Mouse (Mus musculus): Measurements from ENCODE around the gene Cdca8. TPM values are rescaled to one million over a fixed set of nuclear protein-coding genes. Genes with fewer than 3 reads are reported as not detected.

The Cdca8 gene
- polyA plus RNA-seq, 1 experiment from 2014 or later = 154 TPM

DNA sequence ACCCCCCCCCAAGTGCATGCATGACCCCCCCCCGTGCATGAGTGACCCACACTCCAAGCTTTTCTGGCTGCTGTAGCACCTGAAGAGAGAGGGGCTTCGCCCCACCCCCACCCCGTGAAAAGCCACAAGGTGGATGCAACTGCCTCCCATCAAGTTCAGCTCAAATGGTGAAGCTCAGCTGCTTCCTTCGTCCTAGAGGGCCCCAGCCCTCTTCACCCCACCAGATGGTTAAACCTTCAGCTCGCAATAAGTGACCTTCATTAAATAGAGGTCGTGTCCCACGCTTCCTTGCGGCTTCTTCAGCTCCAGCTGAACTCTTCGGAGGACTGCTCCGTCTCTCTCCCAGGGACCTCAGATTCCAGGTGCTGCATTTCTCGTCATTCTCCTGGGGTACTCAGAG, 58.5 kb downstream of the Cdca8 start, which contains the start of gene Epha10:
Epha10 (plus strand) TSS at position 301 of the 400 bp plus-strand sequence.
- DNase-seq (ENCODE audit: low spot score) = no peak

DNA sequence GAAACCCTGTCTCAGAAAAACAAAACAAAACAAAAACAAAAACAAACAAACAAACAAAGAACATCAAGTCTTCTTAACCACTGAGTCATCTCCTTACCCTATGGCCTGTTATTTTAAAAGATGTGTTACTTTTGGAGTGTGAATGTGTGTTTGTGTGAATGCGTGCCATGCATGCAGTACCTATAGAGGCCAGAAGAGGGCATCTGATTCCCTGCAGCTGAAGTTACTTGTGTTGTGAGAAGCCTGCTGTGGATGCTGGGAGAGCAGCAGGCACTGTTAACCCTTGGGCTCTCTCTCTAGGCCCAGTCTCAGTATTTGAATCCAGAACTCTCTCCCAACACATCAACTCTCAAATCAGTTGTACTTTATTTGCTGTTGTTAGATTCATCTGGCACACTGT, 66.4 kb downstream of the Cdca8 start:
- no peak for DNase-seq (ENCODE audit: low spot score)

Other genes starting within 250 kb of the Cdca8 start
- gene Utp11, start 245.7 kb downstream of the Cdca8 start, polyA plus RNA-seq (2015; fragmentation: Nextera tagmentation; extraction: Ambion mirVana) = 76.4 and 76.7 TPM in 2 replicates
- 9.4 and 10.2 TPM in 2 replicates for gene Fhl3, start 238.6 kb downstream of the Cdca8 start, polyA plus RNA-seq (2015; fragmentation: Nextera tagmentation; extraction: Ambion mirVana)
- gene Sf3a3, start 224.5 kb downstream of the Cdca8 start, polyA plus RNA-seq (2015; fragmentation: Nextera tagmentation; extraction: Ambion mirVana) = 136 and 155 TPM in 2 replicates
- 45.8 and 46.8 TPM in 2 replicates for gene Inpp5b, start 197.5 kb downstream of the Cdca8 start, polyA plus RNA-seq (2015; fragmentation: Nextera tagmentation; extraction: Ambion mirVana)
- 13.2 and 14.2 TPM in 2 replicates for gene Mtf1, start 137.2 kb downstream of the Cdca8 start, polyA plus RNA-seq (2015; fragmentation: Nextera tagmentation; extraction: Ambion mirVana)
- gene Yrdc, start 88.6 kb downstream of the Cdca8 start, polyA plus RNA-seq (2015; fragmentation: Nextera tagmentation; extraction: Ambion mirVana) = 42.2 and 49.4 TPM in 2 replicates
- gene 1110065P20Rik, start 88.1 kb downstream of the Cdca8 start, polyA plus RNA-seq (2015; fragmentation: Nextera tagmentation; extraction: Ambion mirVana) = 37.4 and 42.6 TPM in 2 replicates
- gene Maneal, start 77.1 kb downstream of the Cdca8 start, polyA plus RNA-seq (2015; fragmentation: Nextera tagmentation; extraction: Ambion mirVana) = 0.15 and 0.25 TPM in 2 replicates
- gene Epha10, start 58.4 kb downstream of the Cdca8 start, polyA plus RNA-seq (2015; fragmentation: Nextera tagmentation; extraction: Ambion mirVana) = not detected in 2 replicates
- gene 9930104L06Rik, start 2.3 kb downstream of the Cdca8 start, polyA plus RNA-seq (2015; fragmentation: Nextera tagmentation; extraction: Ambion mirVana) = 9.0 and 10.6 TPM in 2 replicates
- gene Rspo1, start 47.1 kb upstream of the Cdca8 start, polyA plus RNA-seq (2015; fragmentation: Nextera tagmentation; extraction: Ambion mirVana) = 0.12 and 0.13 TPM in 2 replicates
- gene Gnl2, start 77.3 kb upstream of the Cdca8 start, polyA plus RNA-seq (2015; fragmentation: Nextera tagmentation; extraction: Ambion mirVana) = 62.6 and 66.4 TPM in 2 replicates
- 0.22 and 0.30 TPM in 2 replicates for gene Dnali1, start 126.4 kb upstream of the Cdca8 start, polyA plus RNA-seq (2015; fragmentation: Nextera tagmentation; extraction: Ambion mirVana)
- 37.3 and 38.2 TPM in 2 replicates for gene Snip1, start 127.4 kb upstream of the Cdca8 start, polyA plus RNA-seq (2015; fragmentation: Nextera tagmentation; extraction: Ambion mirVana)
- gene Meaf6, start 145.8 kb upstream of the Cdca8 start, polyA plus RNA-seq (2015; fragmentation: Nextera tagmentation; extraction: Ambion mirVana) = 48.4 and 57.8 TPM in 2 replicates
- gene Zc3h12a, start 188.5 kb upstream of the Cdca8 start, polyA plus RNA-seq (2015; fragmentation: Nextera tagmentation; extraction: Ambion mirVana) = 3.0 and 3.5 TPM in 2 replicates